Mouse (Mus musculus): ENCODE measurements around the gene Fbxw8. TPM values are rescaled to one million over a fixed set of nuclear protein-coding genes. Genes with fewer than 3 reads are reported as not detected.
A peak's percentile ranks its signal among the peaks of the same experiment; 100 is the strongest.

The Fbxw8 gene
- polyA plus RNA-seq, 1 experiment, result 20.3 TPM

DNA sequence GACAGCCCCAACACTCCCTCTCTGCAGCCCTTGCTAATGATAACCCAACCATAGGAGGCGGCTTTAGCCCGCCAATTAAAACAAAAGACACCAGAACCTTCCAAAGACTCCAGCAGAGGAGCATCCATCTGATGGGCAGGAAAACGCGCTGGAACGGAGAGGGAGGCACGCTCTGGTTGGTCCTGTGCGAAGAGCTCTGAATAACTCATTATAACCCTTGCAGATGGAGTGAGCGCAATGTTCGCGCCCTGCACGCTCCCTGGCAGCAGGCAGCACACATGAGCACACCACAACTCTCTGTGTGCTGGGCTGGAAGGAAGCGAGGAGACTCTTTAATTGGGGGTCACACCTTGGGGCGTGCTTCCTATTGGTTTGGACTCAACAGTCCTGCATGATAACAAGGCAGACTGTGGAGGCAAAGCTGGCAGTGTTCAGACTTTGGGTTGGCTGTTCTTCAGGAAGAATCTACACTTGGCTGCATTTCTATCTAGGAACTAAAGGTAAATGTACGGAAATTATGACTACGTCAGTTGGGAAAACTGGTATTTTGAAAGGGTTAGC is 82.0 kb downstream of the Fbxw8 start:
- Histone ChIP-seq H3K4me1 (ENCODE audit: control insufficient read depth, insufficient read depth, insufficient read length) (no peaks in the 10 kb centered on the region), H3K27ac (ENCODE audit: insufficient read depth, low read length) (no peak overlapping the region), H3K4me3 (ENCODE audit: extremely low read depth, insufficient read depth, insufficient read length) (no peak overlapping the region), H3K27me3 (ENCODE audit: control insufficient read depth, insufficient read depth, low read length) (no peaks in the 10 kb centered on the region), H3K36me3 (ENCODE audit: control insufficient read depth, insufficient read depth, low read length) (peaks cover 16% of the 10 kb centered on the region)
- 95% methylated on average over 15 of the region's 15 CpGs for WGBS
- TF ChIP-seq CTCF (IDR thresholded peaks at IDR 0.05; ENCODE audit: extremely low read depth, insufficient read depth, insufficient read length, insufficient replicate concordance) (no peak), POLR2A (IDR thresholded peaks at IDR 0.05; ENCODE audit: low read depth, low read length) (no peak)
- no peak for DNase-seq (ENCODE audit: low read depth in 1 of 2, low spot score in 2 of 2)

DNA sequence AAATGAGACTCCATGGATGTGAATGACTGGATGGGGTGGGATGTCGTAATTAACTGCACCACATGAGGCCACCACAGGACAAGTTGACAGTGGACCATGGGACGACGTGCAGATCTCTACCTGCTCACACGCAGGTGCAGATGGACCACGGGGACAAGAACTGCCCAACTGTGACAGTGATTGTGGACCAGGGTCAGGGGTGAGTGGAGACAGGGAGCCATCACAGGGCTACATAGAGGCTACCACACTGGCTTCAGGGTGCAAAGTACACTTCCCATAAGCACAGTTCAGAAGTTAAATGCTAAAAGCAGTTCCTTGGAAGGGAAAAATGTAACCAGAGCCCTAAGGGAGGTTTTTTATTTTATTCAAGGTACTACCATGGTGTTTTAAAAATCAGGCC is 83.5 kb downstream of the Fbxw8 start:
- no peaks in the 10 kb centered on the region for H3K4me1 ChIP-seq (ENCODE audit: control insufficient read depth, insufficient read depth, insufficient read length)
- no peak overlapping the region for H3K27ac ChIP-seq (ENCODE audit: insufficient read depth, low read length)
- DNase-seq (ENCODE audit: low read depth in 1 of 2, low spot score in 2 of 2), result no peak
- H3K4me3 ChIP-seq (ENCODE audit: extremely low read depth, insufficient read depth, insufficient read length), result no peak overlapping the region
- H3K36me3 ChIP-seq (ENCODE audit: control insufficient read depth, insufficient read depth, low read length), result peaks cover 8% of the 10 kb centered on the region
- H3K27me3 ChIP-seq (ENCODE audit: control insufficient read depth, insufficient read depth, low read length), result no peaks in the 10 kb centered on the region
- TF ChIP-seq POLR2A (IDR thresholded peaks at IDR 0.05; ENCODE audit: low read depth, low read length) (no peak), CTCF (IDR thresholded peaks at IDR 0.05; ENCODE audit: extremely low read depth, insufficient read depth, insufficient read length, insufficient replicate concordance) (no peak)
- 90% methylated on average over 5 of the region's 5 CpGs for WGBS

DNA sequence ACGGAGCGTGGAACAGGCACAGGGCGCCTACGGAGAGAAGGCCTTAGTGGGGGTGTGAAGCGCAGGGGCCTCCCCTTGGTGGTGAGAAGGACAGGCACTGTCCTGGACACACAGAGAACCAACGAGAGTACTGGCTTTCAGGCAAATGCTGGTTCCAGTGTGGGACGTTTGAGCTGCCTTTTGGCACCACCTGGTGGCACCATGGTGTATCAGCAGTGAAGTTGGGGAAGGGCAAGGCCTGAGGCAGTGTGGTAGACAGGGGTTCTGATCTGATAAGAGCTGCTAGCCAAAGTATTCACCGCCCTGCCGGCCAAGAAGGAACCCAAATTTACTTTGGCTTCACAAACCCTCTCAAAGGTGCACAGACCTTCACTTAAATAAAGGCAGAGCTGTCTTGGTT is 85.9 kb downstream of the Fbxw8 start:
- DNase-seq (ENCODE audit: low read depth in 1 of 2, low spot score in 2 of 2), result peak; percentile 32 to 52
- no peaks in the 10 kb centered on the region for H3K27me3 ChIP-seq (ENCODE audit: control insufficient read depth, insufficient read depth, low read length)
- TF ChIP-seq POLR2A (IDR thresholded peaks at IDR 0.05; ENCODE audit: low read depth, low read length), result no peak
- TF ChIP-seq CTCF (IDR thresholded peaks at IDR 0.05; ENCODE audit: extremely low read depth, insufficient read depth, insufficient read length, insufficient replicate concordance), result peak; percentile 81; the same call in 1 of the 2 replicates
- no peak overlapping the region for H3K27ac ChIP-seq (ENCODE audit: insufficient read depth, low read length)
- no peaks in the 10 kb centered on the region for H3K4me1 ChIP-seq (ENCODE audit: control insufficient read depth, insufficient read depth, insufficient read length)
- WGBS, result 39% methylated on average over 9 of the region's 9 CpGs
- H3K4me3 ChIP-seq (ENCODE audit: extremely low read depth, insufficient read depth, insufficient read length), result no peak overlapping the region
- peaks cover 2% of the 10 kb centered on the region for H3K36me3 ChIP-seq (ENCODE audit: control insufficient read depth, insufficient read depth, low read length)

DNA sequence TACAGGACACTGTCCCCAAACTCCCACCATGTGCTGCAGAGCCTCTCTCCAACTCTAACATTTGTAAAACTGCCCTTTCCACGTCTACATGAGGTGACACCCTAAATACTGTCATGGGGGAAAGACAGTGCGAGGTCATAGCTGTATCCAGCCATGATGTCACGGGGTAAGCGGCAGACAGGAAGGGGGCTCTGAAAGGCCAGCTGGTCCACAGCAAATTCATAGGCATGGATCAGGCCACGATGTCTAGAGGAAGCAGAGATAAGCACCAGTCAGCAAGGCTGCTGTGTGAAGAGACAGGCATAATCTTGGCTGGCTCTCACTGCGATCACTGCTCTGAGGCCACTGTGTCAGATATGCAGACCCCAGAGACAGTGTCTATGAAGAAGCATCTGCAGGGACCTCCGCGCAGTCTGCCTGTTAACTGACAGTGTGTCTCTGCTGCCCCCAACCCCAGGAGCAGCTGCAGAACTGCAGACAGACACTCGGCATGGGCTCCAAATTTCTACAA is 87.2 kb downstream of the Fbxw8 start:
- Histone ChIP-seq H3K36me3 (ENCODE audit: control insufficient read depth, insufficient read depth, low read length) (peaks cover 2% of the 10 kb centered on the region), H3K27me3 (ENCODE audit: control insufficient read depth, insufficient read depth, low read length) (no peaks in the 10 kb centered on the region), H3K4me1 (ENCODE audit: control insufficient read depth, insufficient read depth, insufficient read length) (no peaks in the 10 kb centered on the region), H3K4me3 (ENCODE audit: extremely low read depth, insufficient read depth, insufficient read length) (no peak overlapping the region), H3K27ac (ENCODE audit: insufficient read depth, low read length) (no peak overlapping the region)
- WGBS, result 92% methylated on average over 9 of the region's 9 CpGs
- TF ChIP-seq POLR2A (IDR thresholded peaks at IDR 0.05; ENCODE audit: low read depth, low read length) (no peak), CTCF (IDR thresholded peaks at IDR 0.05; ENCODE audit: extremely low read depth, insufficient read depth, insufficient read length, insufficient replicate concordance) (no peak)
- no peak for DNase-seq (ENCODE audit: low read depth in 1 of 2, low spot score in 2 of 2)

DNA sequence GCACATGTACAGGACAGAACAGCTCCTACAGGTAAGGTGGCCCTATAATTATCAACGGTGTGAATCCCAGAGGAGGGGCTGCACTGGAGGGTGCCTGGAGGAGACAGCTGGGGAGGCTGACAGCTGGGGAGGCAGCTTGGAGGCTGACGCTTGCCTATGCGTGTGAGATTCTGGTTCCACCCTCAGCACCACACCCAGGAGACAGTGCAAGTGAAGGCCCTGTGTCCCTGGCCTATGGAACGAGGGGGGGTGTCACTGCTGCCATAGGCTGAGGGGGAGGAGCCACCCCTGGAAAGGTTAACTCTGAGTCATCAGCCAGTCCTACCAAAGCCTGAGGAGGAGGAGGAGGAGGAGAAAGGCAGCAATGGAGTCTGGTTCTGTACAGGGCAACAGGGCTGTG is 87.7 kb downstream of the Fbxw8 start:
- no peak for DNase-seq (ENCODE audit: low read depth in 1 of 2, low spot score in 2 of 2)
- no peak for TF ChIP-seq POLR2A (IDR thresholded peaks at IDR 0.05; ENCODE audit: low read depth, low read length)
- TF ChIP-seq CTCF (IDR thresholded peaks at IDR 0.05; ENCODE audit: extremely low read depth, insufficient read depth, insufficient read length, insufficient replicate concordance), result no peak
- Histone ChIP-seq H3K4me3 (ENCODE audit: extremely low read depth, insufficient read depth, insufficient read length) (no peak overlapping the region), H3K4me1 (ENCODE audit: control insufficient read depth, insufficient read depth, insufficient read length) (no peaks in the 10 kb centered on the region), H3K27ac (ENCODE audit: insufficient read depth, low read length) (no peak overlapping the region), H3K36me3 (ENCODE audit: control insufficient read depth, insufficient read depth, low read length) (peaks cover 2% of the 10 kb centered on the region), H3K27me3 (ENCODE audit: control insufficient read depth, insufficient read depth, low read length) (no peaks in the 10 kb centered on the region)
- WGBS, result 81% methylated on average over 4 of the region's 4 CpGs

DNA sequence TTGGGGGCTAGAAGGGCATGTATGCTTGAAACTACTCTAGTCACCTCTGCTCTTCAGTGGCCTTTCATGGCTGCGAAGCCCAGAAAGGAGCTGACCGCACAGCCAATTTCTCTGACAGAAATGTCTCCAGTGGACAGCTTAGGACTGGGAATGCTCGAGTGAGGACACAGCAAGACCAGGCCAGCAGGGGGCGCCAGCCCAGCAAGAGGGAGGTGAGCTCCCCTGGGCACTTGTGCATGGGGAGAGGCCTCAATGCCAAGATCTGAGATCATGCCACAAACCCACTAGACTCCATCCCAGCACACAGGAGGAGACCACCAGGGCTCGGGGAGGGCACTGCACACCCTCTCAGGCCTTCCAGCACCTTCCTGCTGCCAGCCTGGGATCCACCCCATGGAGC is 88.4 kb downstream of the Fbxw8 start:
- whole genome bisulfite sequencing, result 70% methylated on average over 5 of the region's 5 CpGs

DNA sequence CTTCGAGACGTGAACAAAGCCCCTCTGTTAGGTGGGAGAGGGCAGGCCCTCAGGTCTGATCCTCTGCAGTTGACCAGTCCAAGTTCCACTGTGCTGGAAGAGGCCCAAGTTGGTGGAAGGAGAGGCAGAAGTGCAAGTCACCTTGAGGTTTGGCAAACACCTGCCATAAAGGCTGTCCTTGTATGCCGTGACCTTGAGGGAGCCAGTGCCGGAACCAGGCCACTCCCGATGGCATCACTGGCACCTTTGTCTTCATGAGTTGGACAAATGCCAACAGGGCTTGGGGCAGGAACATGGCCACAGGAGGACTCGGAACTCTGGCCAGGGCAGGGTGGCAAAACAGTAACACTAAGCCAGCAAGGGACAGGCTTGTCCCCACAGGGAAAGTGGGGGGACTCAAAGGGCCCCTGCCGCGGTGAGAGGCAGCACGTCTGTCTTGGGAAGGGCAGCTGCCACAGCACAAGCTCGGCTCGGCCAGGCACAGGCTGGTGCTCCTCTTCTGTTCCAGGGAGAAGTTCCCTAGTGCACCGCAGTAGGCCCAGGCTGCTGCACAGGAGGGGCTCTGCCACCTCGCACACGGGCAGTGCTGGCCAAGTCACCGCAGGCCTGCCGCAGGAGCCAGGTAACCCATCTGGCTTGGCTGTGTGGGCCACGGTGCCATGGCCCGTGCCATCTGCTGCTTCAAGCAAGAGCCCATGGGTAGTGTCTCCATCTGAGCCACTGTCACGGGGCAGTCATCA is 89.6 kb downstream of the Fbxw8 start:
- WGBS, result 96% methylated on average over 19 of the region's 19 CpGs
- Histone ChIP-seq H3K27ac (ENCODE audit: insufficient read depth, low read length) (no peak overlapping the region), H3K27me3 (ENCODE audit: control insufficient read depth, insufficient read depth, low read length) (no peaks in the 10 kb centered on the region), H3K4me3 (ENCODE audit: extremely low read depth, insufficient read depth, insufficient read length) (no peak overlapping the region), H3K4me1 (ENCODE audit: control insufficient read depth, insufficient read depth, insufficient read length) (no peaks in the 10 kb centered on the region), H3K36me3 (ENCODE audit: control insufficient read depth, insufficient read depth, low read length) (peaks cover 2% of the 10 kb centered on the region)
- no peak for DNase-seq (ENCODE audit: low read depth in 1 of 2, low spot score in 2 of 2)
- no peak for TF ChIP-seq POLR2A (IDR thresholded peaks at IDR 0.05; ENCODE audit: low read depth, low read length)
- no peak for TF ChIP-seq CTCF (IDR thresholded peaks at IDR 0.05; ENCODE audit: extremely low read depth, insufficient read depth, insufficient read length, insufficient replicate concordance)

More for the DNA sequence above, 88.4 kb downstream of the Fbxw8 start:
- no peak overlapping the region for H3K4me3 ChIP-seq (ENCODE audit: extremely low read depth, insufficient read depth, insufficient read length)
- peaks cover 2% of the 10 kb centered on the region for H3K36me3 ChIP-seq (ENCODE audit: control insufficient read depth, insufficient read depth, low read length)
- DNase-seq (ENCODE audit: low read depth in 1 of 2, low spot score in 2 of 2), result peak in 1 of 2 experiments; percentile 53
- no peaks in the 10 kb centered on the region for H3K4me1 ChIP-seq (ENCODE audit: control insufficient read depth, insufficient read depth, insufficient read length)
- no peaks in the 10 kb centered on the region for H3K27me3 ChIP-seq (ENCODE audit: control insufficient read depth, insufficient read depth, low read length)
- no peak for TF ChIP-seq POLR2A (IDR thresholded peaks at IDR 0.05; ENCODE audit: low read depth, low read length)
- TF ChIP-seq CTCF (IDR thresholded peaks at IDR 0.05; ENCODE audit: extremely low read depth, insufficient read depth, insufficient read length, insufficient replicate concordance), result peak; percentile 67; the same call in 1 of the 2 replicates
- H3K27ac ChIP-seq (ENCODE audit: insufficient read depth, low read length), result no peak overlapping the region
